Mouse (Mus musculus) small intestine, adult 2 months (tissue): ENCODE measurements at regions not wholly inside any gene's neighbourhood (a gene's known extent, or its start where the extent isn't known, plus 50 kb on each side); places are given as distances from the start of the nearest gene placed in this dataset.

Experiments used
- CTCF ChIP-seq: fragments of 200-500 bp; IDR thresholded peaks from 2 replicates; pipeline ENCODE4 v1.5.1; 2012; ENCODE audit warnings: low read depth, mild to moderate bottlenecking, control low read depth, inconsistent platforms, low read length, moderate library complexity, mixed read lengths; ENCODE audit not compliant: insufficient replicate concordance, insufficient read length; ENCODE audit errors: extremely low read depth
- POLR2A ChIP-seq: fragments of 200-500 bp; IDR thresholded peaks from 2 replicates; pipeline ENCODE4 v1.6.1; 2012; ENCODE audit warnings: low read depth, mild to moderate bottlenecking, control low read depth, inconsistent platforms, low read length, moderate library complexity

DNA sequence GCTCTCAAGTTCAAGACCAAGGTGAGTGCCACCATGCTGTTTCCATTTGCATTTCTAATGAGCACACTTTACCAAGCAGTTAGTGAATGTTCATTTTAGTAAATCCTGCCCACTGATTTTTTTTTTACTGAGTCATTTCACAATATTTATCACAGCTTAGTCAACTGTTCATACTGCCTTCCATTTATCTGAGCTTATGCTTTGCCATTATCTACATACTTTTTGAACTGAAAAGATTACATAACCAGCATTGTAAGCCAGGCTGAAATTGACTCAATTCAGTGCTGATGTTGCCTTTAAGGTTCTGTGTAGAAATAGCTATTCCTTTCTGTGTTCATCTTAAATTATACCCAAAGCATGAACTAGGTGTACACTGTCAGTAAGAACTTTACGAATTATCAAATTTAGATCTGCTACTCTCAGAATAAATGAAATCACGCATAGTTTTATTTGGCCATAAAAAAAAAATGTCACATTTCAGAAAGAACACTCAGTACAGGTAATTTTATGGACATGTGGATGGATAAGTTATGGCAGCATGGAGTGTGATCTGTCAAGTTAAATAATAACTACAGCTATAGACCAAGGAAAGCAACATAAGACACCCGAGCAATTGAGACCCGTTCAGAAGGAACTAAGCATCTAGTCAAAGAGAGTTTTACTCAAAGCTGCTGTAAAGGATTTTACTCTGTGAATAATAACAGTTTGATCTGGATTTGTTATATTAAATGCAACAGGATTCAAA lies 645.9 kb upstream of the Chordc1 start:
- TF ChIP-seq CTCF (no peak), POLR2A (no peak)
